Mouse (Mus musculus) adrenal gland, postnatal 36 days (tissue): ENCODE results near the gene P2ry12. TPM values are rescaled to one million over a fixed set of nuclear protein-coding genes. Genes with fewer than 3 reads are reported as not detected.

Experiments
- DNase-seq, 2 experiments: peaks; one replicate each; pipeline ENCODE4 v3.0.0; 2021; ENCODE audit warnings: mixed read lengths in 1 of 2
- total RNA-seq, 2 experiments: library from RNA; stranded (reverse); gene quantifications; 2 replicates each; pipeline ENCODE4 v1.2.3; 2021

P2ry12 gene
- total RNA-seq, 2 experiments from 2014 or later = 1.9 to 2.9 TPM

GRCm38 (mm10) chr3:59234878-59235277, 27.8 kb downstream of the P2ry12 start:
- DNase-seq = no peak

GRCm38 (mm10) chr3:59230912-59231311, 31.8 kb downstream of the P2ry12 start:
- DNase-seq = no peak

GRCm38 (mm10) chr3:59228730-59229551, 33.7 kb downstream of the P2ry12 start:
- DNase-seq = peak; percentile 5 to 27

- no peak for DNase-seq
Measured at GRCm38 (mm10) chr3:59227696-59228095, 35.0 kb downstream of the P2ry12 start.

GRCm38 (mm10) chr3:59225411-59225810, 37.3 kb downstream of the P2ry12 start:
- DNase-seq = no peak

- DNase-seq = no peak
Measured at GRCm38 (mm10) chr3:59222303-59222702, 40.4 kb downstream of the P2ry12 start.

GRCm38 (mm10) chr3:59219326-59219725, 43.3 kb downstream of the P2ry12 start:
- no peak for DNase-seq

- no peak for DNase-seq
Measured at GRCm38 (mm10) chr3:59217211-59217610, 45.5 kb downstream of the P2ry12 start.

- DNase-seq = no peak
Measured at GRCm38 (mm10) chr3:59212404-59212803, 50.3 kb downstream of the P2ry12 start.

- DNase-seq = no peak
Measured at GRCm38 (mm10) chr3:59211784-59212183, 50.9 kb downstream of the P2ry12 start.

GRCm38 (mm10) chr3:59210727-59211126, 51.9 kb downstream of the P2ry12 start, which contains the start of gene P2ry13:
TSS of gene P2ry13 (minus strand) at chr3:59210882.
- no peak for DNase-seq

- DNase-seq = no peak
Measured at GRCm38 (mm10) chr3:59210089-59210488, 52.6 kb downstream of the P2ry12 start.

- peak in 1 of 2 experiments; percentile 32 for DNase-seq
Measured at GRCm38 (mm10) chr3:59208650-59209548, 53.8 kb downstream of the P2ry12 start.

- no peak for DNase-seq
Measured at GRCm38 (mm10) chr3:59205941-59206340, 56.7 kb downstream of the P2ry12 start.

GRCm38 (mm10) chr3:59204719-59205503, 57.8 kb downstream of the P2ry12 start:
- DNase-seq = no peak

- DNase-seq = no peak
Measured at GRCm38 (mm10) chr3:59203802-59204520, 58.7 kb downstream of the P2ry12 start.

GRCm38 (mm10) chr3:59197329-59197948, 65.2 kb downstream of the P2ry12 start:
- no peak for DNase-seq

GRCm38 (mm10) chr3:59194938-59195337, 67.7 kb downstream of the P2ry12 start, which contains the start of gene Gpr87:
TSS of gene Gpr87 (minus strand) at chr3:59195104.
- no peak for DNase-seq

GRCm38 (mm10) chr3:59194099-59194498, 68.6 kb downstream of the P2ry12 start:
- DNase-seq = no peak

- DNase-seq = no peak
Measured at GRCm38 (mm10) chr3:59191674-59192073, 71.0 kb downstream of the P2ry12 start.

GRCm38 (mm10) chr3:59187336-59187735, 75.3 kb downstream of the P2ry12 start:
- DNase-seq = no peak
